Mouse (Mus musculus): Measurements from ENCODE around the gene Camp.
A peak's percentile ranks its signal among the peaks of the same experiment; 100 is the strongest.
"Not testable (repeated sequence)": the region's sequence is repeated elsewhere in the genome, so short reads cannot be mapped to it uniquely, and the experiment has no call there.

Camp gene

DNA sequence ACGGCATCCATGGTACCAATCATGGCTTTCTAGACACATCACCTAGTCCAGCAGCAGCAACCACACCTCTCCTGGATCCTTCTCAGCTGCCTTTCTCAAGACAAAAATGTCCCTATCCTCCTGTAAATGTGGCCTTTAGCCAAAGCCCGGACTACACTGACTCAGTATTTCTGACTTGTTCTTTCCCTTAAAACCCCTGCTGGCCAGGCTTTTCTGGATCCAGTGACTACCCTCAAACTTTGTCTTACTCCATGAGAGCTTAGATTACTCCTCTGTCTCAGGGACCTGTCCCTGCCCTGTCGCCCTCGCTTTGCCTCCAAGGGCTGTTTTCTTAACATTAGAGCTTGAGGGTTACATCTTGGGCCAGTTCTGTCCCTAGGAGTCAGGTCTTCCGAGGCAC, 682 bp upstream of the Camp start:
- DNase-seq (ENCODE audit: low spot score): peak; percentile 44

DNA sequence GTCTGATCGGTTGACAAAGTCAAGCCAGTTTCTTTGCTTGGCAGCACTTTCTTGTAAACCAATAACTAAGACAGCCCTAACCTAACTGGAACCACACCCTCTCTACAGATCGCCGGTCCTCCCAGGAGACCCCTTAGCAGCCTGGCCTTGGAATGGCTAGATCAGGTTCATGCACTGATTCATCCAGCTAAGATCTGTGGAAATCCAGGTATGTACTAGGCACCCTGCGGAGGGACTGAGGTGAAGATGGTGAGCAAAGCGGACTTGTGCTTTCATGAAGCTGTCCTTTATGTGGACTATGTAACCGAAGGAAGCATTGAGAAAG, 16.4 kb downstream of the Camp start:
- DNase-seq (ENCODE audit: low spot score): no peak

DNA sequence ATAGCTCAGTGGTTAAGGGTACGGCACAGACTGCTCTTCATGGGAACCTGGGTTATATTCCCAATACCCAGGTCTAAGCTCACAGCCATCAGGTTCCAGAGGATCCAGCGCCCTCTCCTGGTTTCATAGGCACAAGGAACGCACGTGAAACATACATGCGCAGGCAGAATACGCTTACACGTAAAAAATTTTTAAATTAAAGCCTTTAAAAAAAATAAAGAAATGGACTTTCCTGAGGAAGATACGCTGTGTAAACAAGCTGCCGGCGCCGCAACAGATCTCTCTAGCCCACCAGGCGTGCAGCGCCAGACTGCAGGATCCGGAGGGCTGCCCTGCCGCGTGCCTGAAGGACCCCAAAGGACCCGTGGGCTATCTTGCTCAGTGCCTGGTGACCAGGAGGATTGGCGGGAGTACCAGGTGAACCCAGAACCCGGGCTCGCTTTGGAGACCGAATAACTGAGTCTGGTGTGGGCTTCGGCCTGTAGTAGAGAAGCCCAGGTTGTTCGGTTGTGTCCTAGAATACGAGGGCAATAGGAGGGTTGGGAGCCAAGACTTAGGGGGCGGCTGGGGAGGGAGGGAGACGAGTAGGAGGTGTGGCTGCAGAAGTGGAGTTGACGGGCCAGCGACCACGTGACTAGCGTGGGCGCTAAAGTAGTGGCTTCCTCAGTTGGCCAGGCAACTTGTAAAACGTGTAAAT, 16.9 kb downstream of the Camp start, which contains the start of gene Nme6:
Nme6 (plus strand) TSS at position 359 of the 697 bp plus-strand sequence.
- peak; percentile 87 for DNase-seq (ENCODE audit: low spot score)

DNA sequence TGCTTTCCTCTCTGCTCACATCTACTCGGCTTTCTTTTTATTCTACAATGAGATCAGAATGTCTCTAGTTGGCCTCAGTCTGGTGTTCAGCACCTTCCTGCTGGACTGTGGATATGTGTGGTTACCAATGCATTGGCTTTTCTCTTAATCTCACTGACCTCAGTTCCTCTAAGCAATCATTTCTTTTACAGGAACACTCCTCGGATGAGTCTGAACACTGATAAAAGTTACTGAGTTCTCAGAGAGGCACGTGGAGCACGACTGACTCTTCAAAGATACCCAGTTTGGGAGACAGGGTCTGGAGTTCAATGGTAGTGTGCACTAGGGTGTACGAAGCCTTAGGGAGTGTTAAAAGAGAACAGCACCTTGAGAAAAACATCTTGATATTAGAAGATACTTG, 23.2 kb downstream of the Camp start:
- no peak for DNase-seq (ENCODE audit: low spot score)

DNA sequence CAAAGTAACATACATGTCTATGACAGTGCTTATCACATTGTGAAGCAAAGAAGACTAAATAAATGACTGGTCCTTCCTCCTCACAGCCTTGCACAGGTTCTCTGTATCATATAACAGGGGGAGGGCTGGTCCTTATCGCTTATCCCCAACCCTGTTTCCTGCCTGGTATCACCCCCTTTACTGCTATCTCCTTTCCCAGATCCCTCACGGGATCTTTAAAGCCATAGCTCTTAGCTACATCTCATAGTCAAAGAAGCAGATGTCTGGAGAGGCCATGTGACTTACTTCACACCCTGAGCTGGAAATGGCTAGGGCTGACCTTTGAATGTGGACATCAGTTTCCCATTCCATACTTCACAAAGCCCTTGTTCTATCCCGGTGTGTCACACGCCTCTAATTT, 23.7 kb downstream of the Camp start:
- no peak for DNase-seq (ENCODE audit: low spot score)

DNA sequence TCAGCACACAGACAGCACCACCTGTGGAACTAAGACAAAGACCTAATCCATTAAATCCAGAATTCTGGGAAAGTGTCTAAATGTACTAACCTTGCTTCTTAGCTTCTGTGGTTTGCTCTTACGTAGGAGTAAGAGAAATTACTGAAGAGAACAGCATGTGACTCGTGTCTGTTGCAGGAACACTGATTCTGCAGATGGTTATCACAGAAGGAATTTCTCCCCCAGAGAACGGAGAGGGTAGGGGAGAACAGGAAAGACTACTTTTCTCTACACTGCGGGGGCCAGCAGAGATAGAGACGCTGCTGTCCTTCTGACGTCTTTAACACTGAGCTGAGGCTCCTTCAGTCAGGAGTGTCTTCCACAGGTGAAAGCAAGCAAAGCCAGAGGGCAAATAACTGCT, 33.1 kb downstream of the Camp start:
- no peak for DNase-seq (ENCODE audit: low spot score)

DNA sequence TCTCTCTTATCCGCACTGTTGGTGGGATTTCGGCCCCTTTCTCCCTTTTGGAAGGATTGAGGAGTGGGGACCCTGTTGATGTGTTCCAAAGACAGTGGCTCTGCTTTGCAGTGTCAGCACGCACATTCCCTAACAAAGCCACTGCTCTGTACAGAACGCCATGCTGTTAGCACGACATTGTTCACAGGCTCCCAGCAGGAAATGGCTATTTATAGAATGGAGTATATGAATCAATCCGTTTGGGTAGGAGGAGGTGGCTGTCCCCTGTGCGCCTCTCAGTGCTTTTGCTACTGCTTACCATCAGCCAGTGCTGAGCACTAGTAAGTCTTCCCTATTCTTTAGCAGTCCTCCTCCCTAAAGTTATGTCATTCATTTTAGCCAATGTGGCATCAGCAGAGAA, 36.0 kb downstream of the Camp start:
- no peak for DNase-seq (ENCODE audit: low spot score)

DNA sequence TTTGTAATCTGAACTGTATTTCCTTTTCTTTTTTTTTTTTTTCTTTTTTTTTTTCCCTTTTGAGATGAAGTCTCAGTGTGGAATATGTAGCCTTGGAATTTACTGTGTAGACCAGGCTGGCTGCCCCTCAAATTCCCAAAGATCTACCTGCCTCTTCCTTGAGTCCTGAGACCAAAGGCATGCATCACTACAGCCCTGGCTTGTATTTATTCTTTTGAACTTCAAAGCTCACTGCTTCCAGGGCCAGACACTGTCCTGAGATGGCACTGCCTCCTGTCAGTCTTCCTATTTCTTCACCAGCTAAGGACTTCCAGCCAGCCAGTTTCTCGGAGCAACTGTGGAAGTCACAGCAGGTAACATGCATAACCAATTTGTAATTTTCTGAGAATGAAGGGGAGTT, 37.4 kb downstream of the Camp start, which contains the start of gene Spink8:
Spink8 (plus strand) TSS at position 301 of the 400 bp plus-strand sequence.
- DNase-seq (ENCODE audit: low spot score): no peak

DNA sequence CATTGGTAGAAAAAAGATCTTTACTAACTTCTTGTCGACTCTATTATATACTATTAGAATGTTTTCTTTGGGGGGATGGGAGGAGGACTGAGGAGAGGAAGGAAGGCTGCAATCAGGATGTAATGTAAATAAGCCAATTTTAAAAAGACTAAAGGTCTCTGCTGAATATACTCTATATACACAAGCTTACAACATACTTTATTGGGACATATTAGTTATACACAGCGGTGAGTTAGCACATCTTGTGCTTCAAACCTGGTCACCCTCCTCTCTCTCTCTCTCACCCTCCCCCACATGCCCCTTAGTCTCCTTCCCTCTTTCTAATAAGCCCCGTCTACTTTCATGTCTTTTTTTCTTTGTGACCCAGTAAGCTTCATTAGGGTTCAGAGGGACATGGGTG, 41.5 kb downstream of the Camp start:
- DNase-seq (ENCODE audit: low spot score): no peak

DNA sequence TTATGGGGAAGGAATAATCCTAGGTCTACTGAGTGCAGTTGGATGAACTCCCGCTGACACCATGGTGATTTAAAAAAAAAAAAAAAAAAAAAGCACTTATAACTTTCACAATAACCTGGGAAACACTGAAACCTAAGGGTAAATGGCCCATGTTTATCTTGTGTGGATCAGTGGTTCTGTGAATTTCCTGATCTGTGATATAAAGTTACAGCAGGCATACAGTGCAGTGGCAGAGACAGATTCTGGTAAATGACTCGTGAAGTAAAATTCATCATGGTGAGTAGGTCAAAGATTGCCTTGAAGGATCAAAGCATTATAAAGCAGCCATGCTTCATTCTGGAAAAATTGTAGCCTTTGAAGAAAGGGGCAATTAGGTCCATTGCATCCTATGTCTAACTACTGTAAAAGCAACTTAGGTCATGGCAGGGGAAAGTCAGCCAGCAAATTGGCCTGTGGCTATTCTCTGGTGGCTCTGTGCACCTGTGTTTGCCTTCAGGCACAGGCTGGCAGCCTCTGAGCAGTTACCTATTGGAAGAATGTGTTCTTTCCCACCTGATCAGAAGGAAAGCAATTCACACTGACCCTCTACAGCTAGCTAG, 42.6 kb downstream of the Camp start:
- DNase-seq (ENCODE audit: low spot score): no peak

DNA sequence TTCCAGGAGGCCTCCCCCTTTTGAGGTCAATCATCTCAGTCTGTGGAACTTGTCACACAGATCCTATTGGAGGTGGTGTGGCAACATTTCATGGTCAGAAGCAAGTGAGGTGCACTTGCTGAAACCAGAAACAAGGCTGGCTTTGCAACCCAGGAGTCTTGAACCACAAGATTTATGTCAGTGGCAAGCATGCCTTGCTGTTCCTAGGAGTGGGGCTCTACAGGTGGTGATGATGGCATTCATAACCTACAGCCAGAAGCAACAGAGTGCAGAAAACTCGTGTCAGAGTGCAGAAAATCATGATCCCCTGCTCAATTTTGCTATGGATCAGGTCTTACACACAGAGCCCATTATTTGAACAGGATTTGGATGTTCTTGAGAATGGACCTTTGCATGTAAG, 43.2 kb downstream of the Camp start:
- DNase-seq (ENCODE audit: low spot score): no peak

DNA sequence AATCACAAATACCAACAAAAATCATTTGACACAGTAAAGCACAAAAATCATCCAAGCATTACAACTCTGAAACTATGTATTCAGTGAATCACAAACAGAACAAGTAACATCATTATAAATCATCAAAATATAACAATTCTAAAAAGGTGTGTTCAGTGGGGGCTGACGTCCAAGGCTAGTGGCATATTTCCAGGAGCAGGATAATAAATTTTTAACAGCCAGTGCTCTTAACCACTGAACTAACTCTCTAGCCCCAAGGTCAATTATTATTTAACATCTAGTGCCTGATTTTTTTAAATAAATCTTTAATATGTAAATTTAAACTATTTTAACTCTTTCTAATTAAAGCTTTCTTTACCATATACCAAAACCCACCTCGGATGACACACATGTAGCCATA, 43.8 kb downstream of the Camp start:
- not testable (repeated sequence) for DNase-seq (ENCODE audit: low spot score)

DNA sequence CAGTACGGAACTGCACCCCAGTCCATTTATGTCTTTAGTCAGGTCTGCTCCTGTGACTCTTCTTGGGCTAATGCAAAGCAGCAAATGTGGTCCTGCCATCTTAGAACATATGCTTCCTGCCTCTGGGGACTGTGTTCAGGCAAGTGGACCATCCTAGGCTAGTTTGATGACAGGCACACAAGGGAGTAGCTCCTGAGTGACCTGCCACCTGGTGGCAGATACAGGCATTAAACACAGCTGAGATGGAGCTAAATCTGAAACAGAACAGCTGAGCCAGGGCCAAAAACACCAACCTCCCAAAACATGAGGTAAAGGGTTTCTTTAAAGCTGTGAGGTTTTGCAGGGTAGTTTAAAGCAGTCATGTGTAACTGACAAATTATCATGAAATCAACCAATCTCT, 51.4 kb downstream of the Camp start:
- DNase-seq (ENCODE audit: low spot score): peak; percentile 30

All from adipocyte (in vitro differentiated cells).